Mouse (Mus musculus) frontal cortex, postnatal 36 days (tissue): ENCODE data around the gene Ppard.
A peak's percentile ranks its signal among the peaks of the same experiment; 100 is the strongest.
"Not testable (repeated sequence)": the region's sequence is repeated elsewhere in the genome, so short reads cannot be mapped to it uniquely, and the experiment has no call there.

ENCODE experiments used
- DNase-seq, 2 experiments: peaks; one replicate each; pipeline ENCODE4 v3.0.0; 2022; ENCODE audit warnings: low spot score in 2 of 2

Ppard gene

DNA sequence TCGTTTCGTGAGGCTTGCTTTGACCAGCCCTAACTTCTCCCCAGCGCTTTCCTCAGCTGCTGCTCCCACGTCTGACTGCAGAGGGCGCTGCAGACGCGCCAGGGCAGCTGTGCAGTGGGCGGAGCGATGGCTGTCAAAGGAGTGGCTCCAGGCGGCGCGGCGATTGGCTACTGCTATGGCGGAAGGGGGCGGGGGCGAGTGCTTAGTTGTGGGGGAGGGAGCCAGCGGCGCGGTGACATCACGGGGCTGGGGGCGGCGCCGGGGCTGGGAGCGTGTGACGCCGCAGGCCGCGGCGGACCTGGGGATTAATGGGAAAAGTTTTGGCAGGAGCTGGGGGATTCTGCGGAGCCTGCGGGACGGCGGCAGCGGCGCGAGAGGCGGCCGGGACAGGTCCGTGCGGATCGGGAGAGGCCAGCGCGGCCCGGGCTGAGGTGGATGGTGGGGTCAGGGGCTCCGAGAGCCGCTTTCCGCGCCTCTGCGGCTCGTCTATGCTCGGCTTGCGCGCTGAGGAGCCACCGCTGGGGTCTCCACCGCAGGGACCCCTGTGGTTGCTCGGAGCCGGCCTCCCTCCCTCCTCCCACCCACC is at the start of gene Ppard:
Ppard (plus strand) TSS at position 226 of the 586 bp plus-strand sequence.
- DNase-seq, result peak; percentile 96

DNA sequence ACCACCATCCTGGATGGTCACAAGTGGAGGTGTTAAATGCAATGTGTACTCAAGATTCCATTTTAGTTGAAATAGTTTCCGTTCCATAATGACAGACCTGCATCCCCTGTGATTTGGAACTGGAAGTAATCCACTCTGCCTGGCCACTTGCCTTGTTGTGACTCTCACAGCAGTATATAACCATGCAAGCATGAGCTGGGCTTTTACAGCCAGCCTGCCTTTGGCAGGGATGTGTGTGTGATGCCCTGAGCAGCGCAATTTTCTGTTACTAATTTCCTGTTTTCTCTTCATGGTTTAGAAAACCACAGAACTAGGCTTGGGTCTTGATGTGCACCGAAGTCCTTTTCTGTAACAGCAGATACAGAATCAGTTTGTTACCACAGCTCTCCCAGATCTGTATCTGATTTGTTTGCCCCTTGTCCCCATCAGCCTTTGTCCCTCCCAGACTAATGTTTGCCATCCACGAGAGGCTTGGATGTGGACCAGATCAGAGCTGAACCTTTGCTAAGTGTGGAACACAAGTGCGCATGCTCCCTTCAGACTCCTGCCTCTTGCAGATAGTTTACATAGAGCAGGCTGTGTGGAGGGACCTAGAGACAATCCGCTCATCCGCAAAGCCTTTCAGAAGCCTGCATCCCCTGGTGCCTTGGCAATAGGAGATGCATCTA is 47.4 kb upstream of the Ppard start:
- no peak for DNase-seq

DNA sequence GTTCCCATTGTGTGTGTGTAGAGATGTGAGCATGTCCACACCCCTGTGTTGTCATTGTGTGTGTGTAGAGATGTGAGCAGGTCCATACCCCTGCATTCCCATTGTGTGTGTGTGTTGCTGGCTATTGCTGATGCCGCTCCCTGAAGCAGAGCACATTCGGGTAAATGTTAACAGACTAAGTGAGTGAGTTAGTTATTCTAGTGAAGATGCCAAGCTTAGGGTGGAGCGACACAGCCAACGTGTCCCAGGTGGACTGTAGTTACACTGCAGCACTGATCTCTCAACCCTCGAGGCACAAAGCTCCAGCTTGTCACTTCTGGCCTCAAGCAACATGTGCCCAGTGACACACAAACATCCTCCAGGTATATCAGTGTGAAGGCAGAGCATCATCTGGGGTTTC is 44.2 kb upstream of the Ppard start:
- no peak for DNase-seq

DNA sequence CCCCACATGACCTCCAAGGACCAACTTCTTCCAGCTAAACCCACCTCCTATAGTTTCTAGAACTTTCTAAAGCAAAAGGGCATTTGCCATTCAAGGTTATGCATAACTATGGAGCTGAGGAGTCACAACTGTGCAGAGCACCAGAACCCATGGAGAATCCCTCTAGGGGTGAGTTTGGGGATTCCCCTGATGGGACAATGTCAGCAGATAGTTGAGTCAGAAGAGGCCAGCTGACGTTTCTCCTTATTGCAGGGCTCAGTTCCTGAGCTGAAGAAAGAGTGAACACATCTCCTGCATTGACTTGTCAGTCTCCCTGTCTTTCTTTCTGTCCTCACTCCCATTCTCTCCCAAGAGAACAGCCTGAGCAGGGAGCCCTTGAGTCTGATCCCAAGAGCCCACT is 39.7 kb upstream of the Ppard start:
- DNase-seq, result no peak

DNA sequence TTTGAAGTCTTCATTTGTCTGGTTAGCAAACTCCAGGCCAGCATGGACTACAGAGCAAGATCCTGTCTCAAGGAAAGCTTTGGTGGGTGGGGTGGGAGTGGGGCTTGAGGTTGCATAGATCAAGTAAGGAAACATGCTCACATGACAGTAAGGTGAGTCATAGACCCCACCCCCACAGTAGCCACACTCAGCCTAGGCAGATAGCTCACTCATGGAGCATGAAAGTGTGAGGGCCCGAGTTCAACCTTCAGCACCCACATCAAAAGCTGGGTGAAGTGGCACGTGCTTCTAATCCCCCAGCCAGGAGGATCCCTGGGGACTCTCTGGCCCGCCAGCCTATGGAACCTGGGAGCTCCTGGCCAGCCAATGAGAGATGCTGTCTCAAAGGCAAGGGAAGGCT is 38.9 kb upstream of the Ppard start:
- DNase-seq, result no peak

DNA sequence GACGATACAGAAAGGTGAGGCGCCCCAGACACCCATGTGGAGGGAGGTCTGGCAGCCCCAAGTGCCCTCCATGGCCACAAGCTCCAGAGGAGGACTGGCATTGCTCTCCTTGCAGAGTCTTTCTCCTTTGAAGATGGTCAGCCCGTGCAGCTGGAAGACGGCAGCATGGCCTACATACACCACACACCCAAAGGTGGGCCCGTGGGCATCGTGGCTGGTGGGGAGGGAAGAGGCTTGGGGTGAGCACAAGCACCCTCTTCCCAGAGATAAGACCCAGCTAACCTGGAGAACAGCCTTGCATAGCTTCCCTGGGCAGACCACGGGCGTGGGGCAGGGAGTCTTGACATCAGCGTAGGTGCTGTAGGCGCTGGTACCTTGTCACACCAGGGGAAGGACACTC is 37.5 kb upstream of the Ppard start:
- no peak for DNase-seq

DNA sequence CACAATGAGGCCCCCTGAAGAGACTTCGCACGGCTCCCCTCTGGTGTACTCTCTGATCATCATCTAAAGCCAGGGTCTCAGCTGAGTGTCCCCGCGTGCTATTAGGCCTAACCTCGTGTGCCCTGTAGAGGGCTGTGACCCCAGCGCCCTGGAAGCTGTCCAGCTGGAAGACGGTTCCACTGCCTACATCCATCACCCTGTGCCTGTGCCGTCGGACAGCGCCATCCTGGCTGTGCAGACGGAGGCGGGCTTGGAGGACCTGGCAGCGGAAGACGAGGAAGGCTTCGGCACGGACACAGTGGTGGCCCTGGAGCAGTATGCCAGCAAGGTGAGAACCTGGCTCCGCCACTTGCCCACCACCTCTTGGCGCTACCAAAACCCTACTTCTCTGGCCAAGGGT is 34.9 kb upstream of the Ppard start:
- no peak for DNase-seq

DNA sequence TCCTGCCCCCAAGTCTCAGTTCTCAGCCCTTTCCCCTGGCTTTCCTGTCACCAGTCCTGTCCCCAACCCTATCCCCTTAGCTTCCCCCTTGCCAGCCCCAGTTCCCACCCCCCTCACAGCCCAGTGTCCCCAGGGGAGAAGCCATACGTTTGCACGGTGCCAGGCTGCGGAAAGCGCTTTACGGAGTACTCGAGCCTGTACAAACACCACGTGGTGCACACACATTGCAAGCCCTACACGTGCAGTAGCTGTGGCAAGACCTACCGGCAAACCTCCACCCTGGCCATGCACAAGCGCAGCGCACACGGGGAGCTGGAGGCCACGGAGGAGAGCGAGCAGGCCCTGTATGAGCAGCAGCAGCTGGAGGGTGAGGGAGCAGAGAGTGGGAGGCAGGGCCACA is 30.5 kb upstream of the Ppard start:
- no peak for DNase-seq

DNA sequence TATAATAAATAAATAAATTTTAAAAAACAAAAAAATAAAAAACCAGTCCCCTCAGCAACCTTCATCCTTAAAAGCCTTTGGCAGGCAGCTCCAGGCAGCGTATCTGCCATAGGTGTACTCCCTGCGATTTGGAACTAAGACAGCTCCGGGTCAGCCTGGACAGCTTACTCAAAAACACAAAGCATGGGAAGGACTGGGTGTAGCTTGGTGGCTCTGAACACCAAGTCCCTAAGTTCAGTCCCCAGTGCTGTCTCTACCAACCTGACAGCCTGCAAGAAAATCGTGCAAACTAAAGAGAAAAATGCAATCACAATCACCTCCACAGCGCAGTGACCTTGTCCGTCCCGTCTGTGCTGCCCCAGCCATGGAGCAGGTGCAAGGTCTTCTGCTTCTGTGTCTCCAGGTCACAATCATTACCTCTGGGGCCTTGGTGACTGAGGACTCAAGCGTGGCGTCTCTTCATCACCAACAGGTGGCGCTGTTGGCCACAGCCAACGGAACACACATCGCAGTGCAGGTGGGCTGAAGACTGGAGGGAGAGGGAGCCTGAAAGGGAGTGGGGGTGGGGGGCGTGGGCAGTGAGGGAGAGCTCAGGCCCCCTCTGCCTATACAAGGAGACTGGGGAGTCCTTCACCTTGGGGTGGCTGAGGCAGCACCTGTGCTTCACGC is 28.3 kb upstream of the Ppard start:
- peak; percentile 26 to 45 for DNase-seq

DNA sequence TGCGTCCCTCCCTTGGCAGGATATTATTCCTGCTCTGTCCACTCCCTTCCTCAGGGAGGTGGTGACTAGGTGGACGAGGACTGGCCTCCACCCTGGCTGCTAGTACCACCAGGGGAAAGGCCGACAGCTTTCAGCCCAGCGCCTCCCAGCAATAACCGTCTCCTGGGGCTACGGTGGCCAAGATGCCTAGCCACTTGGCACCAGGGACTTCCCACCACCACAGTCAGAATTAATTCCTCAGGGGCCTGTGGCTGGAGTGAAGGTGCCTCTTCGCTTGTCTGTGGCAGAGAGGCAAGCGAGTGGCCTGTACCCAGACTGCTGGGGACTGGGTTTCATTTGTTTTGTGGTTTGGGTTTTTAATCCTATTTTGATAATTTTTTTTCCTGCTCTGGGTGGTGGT is 27.1 kb upstream of the Ppard start:
- DNase-seq, result no peak

DNA sequence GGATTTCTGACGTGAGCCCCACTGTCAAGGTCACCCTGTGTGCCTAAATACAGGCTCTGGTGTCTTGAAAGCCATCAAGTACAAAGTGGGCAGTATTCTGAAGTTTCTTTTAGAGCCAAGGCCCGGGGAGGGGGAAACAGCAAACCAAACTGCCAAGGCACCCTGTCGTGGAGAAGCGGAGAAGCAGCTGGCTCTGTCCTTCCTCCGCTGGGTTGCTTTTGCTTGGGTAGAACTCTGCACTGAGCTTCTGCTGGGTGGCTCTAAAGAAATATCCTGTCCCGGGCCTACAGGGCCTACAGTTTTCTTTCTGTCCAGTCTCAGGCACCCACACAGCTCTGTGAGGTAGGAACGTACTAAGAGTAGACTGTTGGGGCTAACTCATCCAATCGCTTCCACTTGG is 25.4 kb upstream of the Ppard start:
- DNase-seq, result no peak

DNA sequence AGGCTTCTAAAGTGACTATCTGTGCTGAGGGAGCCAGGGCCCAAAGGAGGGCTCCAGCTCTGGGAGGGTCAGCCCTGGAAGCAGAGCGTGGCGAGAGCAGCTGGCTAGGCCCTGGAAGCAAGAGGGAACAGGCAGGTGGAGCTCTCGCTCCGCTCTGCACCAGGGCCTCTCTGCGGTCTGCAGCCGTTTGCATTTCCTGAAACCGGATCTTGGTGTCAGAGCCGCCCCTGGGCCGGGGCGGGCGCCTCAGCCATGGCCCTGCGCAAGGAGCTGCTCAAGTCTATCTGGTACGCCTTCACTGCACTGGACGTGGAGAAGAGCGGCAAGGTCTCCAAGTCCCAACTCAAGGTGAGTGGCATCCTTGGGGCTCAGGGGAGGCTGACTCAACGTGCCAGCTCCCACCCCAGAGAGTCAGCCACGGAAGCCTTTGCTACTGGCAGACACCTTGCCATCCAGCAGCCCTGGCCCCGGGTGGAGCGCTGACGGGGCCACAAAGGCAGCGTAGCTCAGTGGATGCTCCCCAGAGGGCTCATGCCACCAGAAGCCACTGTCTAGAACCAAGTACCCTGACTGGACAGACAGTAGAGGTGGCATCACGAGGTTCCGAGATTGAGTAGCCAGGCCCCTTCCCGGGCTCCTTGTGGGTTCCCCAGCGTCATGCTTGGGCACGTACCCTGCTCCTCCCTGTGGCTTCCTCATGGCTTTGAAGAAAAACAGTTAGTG is 24.7 kb upstream of the Ppard start, which contains the start of gene Def6:
Def6 (plus strand) TSS at position 188 of the 723 bp plus-strand sequence.
- peak in 1 of 2 experiments; percentile 24 for DNase-seq

DNA sequence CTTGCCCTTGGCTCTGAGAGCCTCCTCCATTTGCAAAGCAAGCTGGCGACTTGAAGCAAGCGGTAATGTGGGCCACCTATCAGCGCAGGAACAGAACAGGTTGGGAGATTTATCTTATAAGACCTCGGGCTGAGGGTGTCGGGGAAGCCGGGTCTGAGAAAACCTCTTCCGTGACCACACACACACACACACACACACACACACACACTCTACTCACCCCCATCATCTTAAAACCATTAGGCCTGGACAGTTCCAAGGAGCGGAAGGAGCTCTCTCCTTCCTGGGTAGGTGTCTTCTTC is 24.2 kb upstream of the Ppard start:
- DNase-seq, result no peak

DNA sequence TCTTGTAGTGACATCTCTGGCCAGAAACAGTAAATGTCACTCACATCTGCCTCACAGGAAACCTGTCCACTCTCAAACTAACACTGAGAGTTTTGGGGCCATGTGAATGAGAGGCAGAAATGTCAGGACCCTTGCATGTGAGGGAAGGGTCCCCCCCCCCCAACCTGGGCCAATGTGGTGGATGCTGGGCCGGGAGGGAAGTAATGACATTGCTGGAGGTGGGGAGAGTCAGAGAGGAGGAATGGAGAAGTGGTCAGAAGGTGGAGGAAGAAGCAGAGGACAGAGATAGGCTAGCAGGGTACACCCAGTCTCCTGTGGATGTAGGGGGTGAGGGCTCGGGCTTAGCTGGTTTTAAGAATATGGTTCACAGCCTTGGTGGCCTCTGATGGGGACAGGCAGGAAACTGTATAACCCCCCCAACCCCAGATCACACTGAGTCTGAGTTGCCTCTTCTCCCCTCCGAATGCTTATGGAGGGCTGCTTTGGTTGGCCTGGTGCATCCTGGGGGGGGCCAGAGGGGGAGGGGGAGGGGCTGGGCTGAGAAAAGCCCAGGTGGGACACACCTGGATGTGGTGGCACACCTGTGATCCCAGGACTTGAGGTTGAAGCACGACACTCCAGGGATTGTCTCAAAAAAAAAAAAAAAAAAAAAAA is 22.9 kb upstream of the Ppard start:
- no peak for DNase-seq

DNA sequence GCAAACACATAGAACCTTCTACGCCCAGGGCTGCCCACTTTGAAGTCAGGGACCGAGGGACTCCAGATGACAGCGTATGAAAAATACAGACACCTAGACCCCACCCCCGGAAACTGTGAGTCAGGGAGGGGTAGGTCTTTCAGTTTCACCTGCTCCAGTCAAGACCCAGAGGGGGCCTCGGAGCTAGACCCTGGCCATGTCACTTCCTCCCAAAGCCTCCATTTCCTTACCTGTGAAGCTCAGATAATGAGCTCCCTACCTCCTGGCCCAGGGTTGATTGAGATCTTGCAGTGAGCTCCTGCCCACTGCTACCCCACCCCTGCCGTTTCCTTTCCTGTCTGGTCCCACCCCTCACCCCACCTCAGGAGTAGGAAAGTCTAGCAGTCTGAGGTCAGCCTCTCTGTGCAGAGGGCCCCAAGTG is 20.6 kb upstream of the Ppard start:
- no peak for DNase-seq

DNA sequence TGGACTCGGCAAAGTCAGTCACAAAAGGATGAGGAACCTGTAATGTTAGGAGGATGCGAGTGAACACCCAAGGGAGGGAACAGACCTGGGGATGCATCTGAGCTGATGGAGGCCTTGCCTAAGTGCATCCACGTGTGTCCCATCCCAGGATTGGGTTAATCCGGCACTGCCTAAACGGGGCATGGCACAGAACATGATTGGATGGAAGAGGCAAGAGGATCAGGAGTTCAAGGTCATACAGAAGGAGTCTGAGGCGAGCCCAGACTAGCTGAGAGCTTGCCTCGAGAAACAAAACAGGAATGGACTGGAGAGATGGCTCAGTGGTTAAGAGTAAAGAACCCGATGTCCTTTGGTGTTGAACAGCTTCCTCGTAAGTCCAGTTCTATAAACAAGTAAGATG is 20.1 kb upstream of the Ppard start:
- no peak for DNase-seq

DNA sequence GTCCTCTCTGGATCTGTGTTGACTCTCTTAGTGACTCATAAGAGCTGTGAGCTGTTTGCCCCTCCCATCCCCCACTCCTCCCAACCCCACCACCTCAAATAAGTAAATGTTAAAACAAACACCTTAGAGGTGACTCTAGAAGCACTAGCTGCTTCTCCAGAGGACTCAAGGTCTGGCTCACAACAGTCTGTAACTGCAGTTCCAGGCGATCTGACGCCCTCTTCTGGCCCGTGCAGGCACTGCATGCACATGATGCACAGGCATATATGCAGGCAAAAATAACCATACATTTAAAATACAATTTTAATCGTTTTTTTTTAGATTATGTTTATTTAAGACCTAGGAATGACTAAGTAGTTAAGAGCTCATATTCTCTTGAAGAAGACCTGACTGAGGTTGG is 19.3 kb upstream of the Ppard start:
- DNase-seq, result no peak

DNA sequence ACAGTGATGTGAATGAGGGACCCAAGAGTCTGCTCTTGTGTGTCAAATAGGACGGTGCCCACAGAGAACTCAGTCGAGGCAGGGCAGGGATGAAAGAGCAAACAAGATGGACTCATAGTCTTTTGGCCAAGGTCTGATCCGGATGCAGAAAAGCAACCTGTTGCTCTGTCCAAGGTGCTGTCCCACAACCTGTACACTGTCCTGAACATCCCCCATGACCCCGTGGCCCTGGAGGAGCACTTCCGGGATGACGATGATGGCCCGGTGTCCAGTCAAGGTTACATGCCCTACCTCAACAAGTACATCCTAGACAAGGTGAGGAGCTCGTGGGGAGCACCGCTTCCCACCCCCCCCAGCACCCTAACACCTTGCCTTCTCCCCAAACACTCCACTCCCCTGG is 15.7 kb upstream of the Ppard start:
- DNase-seq, result no peak

DNA sequence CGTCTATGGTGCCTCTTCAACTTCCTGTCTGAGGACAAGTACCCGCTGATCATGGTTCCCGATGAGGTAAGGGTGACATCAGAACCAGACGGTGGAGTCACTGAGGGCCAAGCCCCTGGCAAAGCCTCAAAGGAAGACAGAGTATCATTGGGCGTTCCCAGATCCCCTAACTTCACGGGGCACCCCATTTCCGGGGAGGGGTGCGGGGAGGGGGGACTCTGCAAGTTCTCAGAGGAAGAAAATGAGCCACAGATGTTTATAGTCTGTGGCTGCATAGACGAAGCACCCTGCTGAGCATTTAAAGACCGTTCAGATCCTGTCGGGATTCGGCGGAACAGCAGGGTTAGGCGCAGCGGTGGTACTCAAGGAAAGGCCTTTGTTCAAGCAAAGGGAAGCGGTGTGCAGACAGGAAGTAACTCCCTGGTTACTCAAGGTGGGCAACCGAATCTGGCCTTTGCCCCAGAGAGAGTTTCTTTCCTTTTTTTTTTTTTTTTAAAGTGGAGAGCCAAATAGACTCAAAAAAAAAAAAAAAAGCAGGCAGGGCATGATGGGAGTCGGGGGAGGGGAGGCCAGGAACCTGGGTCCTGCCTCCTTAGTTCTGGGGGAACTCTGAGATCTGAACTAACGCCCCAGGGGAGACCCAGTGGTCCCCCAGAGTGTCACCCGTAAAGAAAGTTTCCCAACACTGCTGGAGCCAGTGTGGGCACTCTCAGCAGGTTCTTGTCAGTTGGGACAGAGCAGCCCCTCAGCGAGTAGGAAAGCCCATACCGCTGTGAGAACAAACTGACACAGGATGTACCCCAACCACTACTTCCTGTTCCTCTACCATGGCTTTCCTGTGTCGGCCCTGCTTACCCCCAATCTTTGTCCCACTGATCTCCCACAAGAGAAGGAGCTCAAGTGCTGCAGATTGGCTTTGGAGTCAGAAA is 14.5 kb upstream of the Ppard start:
- no peak for DNase-seq

DNA sequence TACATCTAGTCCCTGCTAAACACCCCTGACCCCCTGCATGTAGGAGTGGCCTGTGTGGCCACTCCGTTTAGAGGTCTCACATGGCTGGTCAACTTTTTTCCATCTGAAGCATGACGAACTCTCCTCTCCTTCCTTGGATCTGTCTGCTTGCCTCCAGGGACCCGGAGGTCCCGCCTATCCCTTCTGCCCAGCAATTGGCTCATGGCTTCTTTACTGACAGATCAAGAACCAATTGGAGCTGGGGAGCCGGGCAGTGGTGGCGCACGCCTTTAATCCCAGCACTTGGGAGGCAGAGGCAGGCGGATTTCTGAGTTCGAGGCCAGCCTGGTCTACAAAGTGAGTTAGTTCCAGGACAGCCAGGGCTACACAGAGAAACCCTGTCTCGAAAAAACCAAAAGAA is 10.0 kb upstream of the Ppard start:
- not testable (repeated sequence) for DNase-seq
